Mouse (Mus musculus) spleen, adult 2 months (tissue): Measurements from ENCODE around the gene Hk3.

Experiments used
- CTCF ChIP-seq: fragments of 200-500 bp; IDR thresholded peaks from 2 replicates; pipeline ENCODE4 v1.5.1; 2011; ENCODE audit warnings: mild to moderate bottlenecking, inconsistent platforms; ENCODE audit not compliant: insufficient read depth, insufficient read length, insufficient replicate concordance; ENCODE audit errors: extremely low read depth
- POLR2A ChIP-seq: fragments of 200-500 bp; IDR thresholded peaks from 2 replicates; pipeline ENCODE4 v1.6.1; 2011; ENCODE audit warnings: low read depth, low read length, inconsistent platforms

- no peak for TF ChIP-seq POLR2A
- TF ChIP-seq CTCF: no peak
These were observed 55.9 kb downstream of the Hk3 start for GRCm38 (mm10) chr13:54965256-54965655.
